Mouse (Mus musculus) natural killer cell, adult 2 months (primary cell): ENCODE data around the gene Gpr107.
"Not testable (repeated sequence)": the region's sequence is repeated elsewhere in the genome, so short reads cannot be mapped to it uniquely, and the experiment has no call there.

ENCODE experiments used
- DNase-seq, 2 experiments: peaks; one replicate each; pipeline ENCODE4 v3.0.0; 2022; ENCODE audit warnings: low spot score in 2 of 2

Gpr107 gene

DNA sequence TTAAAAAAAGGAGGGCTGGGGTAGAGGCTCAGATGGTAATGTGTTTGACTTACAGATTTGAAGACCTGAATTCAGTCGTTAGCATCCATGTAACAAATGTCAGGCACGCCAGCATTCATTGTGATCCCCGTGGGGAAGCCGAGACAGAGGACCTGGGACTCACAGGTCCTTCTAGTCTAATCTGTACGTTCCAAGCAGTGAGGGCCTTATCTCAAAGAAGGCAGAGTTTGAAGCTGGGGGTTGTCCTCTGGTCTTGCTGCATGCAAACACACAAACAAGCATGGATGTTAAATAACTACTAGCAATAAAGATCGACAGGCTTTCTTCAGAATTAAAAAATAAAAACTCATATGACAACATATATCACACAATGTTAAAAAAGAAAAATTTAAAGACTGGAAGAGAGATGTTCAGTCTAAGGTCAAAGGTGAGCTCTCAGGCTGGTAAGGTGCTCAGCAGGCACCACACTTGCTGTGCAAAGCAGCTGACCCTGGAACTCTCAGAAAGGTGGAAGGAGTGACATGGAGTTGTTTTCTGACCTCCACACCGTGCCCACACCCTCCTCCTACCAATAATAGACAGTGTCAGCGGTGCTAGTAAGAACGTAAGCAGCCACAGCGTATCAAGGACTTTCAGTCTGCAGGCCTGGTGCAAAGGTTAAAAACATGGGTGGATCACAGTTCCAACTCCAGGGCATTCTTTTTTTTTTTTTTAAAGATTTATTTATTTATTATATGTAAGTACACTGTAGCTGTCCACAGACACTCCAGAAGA is 8.2 kb downstream of the Gpr107 start:
- DNase-seq = no peak

- DNase-seq = no peak
These were observed 9.5 kb downstream of the Gpr107 start for GRCm38 (mm10) chr2:31161620-31162019.

DNA sequence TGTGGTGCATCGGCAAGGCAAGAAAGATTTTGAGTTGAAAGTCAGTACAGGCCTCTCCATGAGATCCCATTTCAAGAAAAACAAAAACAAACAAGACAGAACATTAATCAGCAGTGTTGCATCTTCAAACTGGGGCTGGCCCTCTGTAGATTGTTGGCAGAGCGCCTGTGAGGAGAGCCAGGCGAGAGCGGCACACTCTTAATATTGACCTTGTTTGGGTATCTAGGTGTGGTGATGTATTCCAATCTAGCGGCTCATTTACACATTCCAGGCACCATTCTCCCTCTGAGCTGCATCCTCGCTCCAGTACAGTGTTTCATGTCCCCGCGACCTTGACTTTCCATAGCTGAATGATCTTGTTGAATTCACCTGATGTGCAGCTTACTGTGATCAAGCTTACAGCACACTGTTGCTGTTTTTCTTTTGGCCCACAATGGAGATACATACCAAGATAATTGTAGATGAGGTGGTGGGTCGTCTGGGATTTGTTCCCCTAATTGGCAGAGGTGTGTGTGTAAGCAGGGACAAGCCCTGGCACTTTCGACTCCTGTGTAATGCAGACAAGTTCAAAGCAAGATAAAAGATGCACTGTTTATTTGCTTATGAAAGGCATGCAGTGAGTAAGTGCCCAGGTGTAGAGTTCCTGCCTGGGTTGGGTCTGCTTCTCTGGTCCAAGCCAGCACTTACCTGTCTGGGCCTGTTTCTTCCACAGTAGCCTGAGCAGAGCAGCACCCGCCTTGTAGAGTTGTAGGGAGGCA is 11.4 kb downstream of the Gpr107 start:
- no peak for DNase-seq

- DNase-seq = peak; percentile 38 to 47
These were observed 12.8 kb downstream of the Gpr107 start for GRCm38 (mm10) chr2:31164841-31165455.

GRCm38 (mm10) chr2:31165529-31165928 is 13.4 kb downstream of the Gpr107 start:
- peak; percentile 46 to 67 for DNase-seq

- not testable (repeated sequence) for DNase-seq
These were observed 15.5 kb downstream of the Gpr107 start for GRCm38 (mm10) chr2:31167571-31167970.

DNA sequence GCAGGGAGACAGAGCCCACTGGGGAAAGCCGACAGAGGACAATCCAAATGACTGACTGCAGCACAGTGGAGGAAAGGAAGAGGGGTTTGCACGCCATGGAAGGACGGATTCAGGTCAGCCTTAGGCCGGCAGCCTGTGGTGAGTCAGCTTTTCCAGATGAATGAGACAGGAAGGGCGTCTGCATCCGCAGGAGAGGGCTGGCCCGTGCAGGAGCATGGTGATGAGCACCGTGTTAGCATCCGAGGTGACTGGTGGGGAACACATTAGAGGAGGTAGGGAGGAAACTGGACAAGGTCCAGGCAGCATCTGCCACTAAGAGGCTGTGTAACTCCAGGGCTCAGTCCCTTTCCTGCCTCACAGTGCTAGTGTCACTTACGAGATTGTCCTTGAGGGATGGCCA is 16.9 kb downstream of the Gpr107 start:
- DNase-seq = no peak

- DNase-seq = no peak
These were observed 18.0 kb downstream of the Gpr107 start for GRCm38 (mm10) chr2:31170164-31170563.

- no peak for DNase-seq
These were observed 19.9 kb downstream of the Gpr107 start for GRCm38 (mm10) chr2:31172001-31172400.

DNA sequence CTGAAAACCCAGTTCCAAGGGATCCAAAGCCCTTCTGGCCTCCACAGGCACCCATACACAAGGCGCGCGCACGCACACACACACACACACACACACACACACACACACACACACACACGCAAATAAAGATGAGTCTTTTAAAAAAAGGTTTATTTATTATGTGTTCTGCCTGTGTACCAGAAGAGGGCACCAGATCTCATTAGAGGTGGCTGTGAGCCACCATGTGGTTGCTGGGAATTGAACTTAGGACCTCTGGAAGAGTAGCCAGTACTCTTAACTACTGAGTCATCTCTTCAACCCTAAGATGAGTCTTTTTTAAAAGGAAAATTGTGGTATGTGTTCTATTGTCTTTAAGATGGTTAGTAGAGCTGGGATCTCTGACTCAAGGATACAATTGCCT is 20.4 kb downstream of the Gpr107 start:
- DNase-seq = no peak

DNA sequence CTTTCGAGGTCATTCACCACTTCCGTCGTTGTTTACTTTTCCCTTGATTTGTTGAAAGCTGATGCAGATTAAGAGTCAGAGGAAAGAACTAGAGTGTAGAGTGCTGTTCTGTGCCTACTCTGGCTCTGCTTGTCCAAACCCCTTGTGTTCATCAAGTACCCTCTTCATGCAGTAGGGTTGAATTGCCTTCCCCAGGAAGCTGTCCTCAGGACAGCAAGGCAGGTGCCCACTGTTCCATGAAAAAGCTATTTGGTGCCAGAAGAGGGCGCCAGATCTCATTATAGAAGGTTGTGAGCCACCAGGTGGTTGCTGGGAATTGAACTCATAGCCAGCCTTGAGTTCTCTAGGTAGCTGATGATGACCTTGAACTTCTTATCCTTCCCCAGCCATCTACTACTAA is 21.2 kb downstream of the Gpr107 start:
- no peak for DNase-seq

GRCm38 (mm10) chr2:31178593-31178992 is 26.5 kb downstream of the Gpr107 start:
- peak in 1 of 2 experiments; percentile 26 for DNase-seq

- DNase-seq = no peak
These were observed 27.4 kb downstream of the Gpr107 start for GRCm38 (mm10) chr2:31179471-31179870.

GRCm38 (mm10) chr2:31180081-31180551 is 28.0 kb downstream of the Gpr107 start:
- peak in 1 of 2 experiments; percentile 16 for DNase-seq

DNA sequence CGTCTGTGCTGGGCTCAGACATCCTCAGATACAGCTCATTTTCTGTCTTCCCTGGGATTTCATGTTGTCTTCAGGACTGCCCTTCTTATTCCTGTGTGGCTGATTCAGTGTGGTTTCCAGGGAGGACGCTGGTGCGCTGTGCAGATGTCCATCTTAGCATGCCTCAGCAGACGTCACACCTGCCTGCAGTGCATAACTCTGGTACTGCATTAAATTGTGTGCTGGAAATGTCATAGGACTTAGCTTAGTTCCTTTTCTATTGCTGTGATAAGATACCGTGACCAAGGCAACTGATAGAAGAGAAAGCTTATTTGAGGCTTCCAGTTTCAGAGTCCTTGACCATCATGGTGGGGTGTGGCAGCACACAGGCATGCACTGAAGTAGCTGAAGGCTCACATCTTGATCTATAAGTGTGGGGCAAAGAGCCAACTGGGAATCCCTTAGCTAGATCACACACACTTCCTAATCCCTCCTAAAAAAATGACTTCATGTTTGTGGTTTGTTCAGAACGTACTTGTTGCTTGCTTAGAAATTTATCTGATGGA is 30.7 kb downstream of the Gpr107 start:
- no peak for DNase-seq

GRCm38 (mm10) chr2:31183830-31184229 is 31.7 kb downstream of the Gpr107 start:
- DNase-seq = peak in 1 of 2 experiments; percentile 15

DNA sequence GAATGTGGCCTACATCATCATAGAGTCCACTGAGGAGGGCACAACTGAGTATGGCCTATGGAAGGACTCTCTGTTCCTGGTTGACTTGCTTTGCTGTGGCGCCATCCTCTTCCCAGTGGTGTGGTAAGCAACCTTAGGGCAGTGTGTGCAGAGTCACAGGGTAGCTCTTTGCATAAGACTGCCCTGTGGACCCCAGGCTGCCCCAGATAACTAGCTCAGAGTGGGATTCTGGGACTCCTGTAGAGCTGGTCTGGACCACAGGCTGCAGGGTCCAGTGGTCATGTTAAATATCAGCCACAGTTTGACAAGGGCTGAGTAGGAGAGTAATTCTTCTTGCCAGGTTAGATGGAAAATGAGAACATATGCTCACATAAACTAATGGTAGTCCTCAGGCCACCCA is 36.6 kb downstream of the Gpr107 start:
- DNase-seq = no peak

DNA sequence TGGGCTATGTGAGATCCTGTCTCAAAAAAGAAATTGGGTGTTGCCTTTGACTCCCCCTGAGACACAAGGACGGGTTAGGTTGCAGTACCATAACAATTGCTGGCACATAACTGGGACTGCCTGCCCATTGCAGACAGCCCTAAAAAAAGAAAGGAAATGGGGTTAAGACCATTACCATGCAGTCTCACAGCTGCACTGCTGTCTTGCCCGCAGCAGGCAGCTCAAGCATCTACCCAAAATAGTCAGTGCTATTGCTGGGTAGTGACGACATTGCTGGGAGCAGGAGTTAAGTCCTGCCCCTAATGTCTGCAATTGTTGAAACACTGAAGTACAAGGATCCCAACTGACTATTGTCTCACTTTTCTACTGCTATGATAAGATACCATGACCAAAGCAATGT is 37.5 kb downstream of the Gpr107 start:
- no peak for DNase-seq

- no peak for DNase-seq
These were observed 39.6 kb downstream of the Gpr107 start for GRCm38 (mm10) chr2:31191765-31192164.

- DNase-seq = peak; percentile 22 to 44
These were observed 42.4 kb downstream of the Gpr107 start for GRCm38 (mm10) chr2:31194356-31195021.

DNA sequence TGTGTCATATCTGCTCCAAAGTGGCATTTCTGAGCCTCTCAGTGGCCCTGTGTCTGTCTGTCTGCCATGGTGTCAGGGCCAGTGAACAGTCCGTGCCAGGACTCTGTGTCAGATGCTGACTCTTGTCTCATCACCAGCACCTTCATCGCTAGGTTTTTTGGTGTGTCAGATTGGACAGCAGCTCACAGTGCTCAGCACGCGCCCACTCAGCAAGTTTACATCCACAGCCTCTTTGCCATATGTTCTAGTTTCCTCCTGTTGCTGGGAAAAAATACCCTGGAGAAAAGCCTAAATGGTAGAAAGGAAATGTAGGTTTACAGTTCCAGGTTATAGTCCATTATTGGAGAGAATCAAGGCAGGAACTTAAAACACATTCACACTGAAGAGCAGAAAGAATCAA is 46.5 kb downstream of the Gpr107 start:
- no peak for DNase-seq

DNA sequence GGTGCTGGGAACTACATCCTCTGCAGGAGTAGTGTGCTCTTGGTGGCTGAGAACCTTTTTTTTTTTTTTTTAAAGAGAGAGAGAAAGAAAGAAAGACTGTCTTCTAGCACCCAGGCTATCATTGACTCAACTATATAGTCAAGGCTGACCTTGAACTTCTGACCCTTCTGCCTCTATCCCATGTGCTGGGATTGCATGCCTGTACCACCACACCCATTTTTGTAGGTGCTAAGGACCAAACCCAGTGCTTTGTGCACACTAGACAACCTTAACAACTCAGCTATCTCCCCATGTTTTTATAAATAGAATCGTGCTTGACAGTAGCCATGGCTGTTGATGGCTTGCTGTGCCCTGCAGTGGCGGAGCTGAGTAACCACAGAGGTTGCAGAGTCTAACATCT is 47.9 kb downstream of the Gpr107 start:
- DNase-seq = no peak
